Mouse (Mus musculus): ENCODE results near the gene Rnf113a2.
A peak's percentile ranks its signal among the peaks of the same experiment; 100 is the strongest.

The Rnf113a2 gene

GRCm38 (mm10) chr12:84416834-84417604 is at the start of gene Rnf113a2:
Rnf113a2 (plus strand) TSS chr12:84417196.
- DNase-seq (ENCODE audit: low spot score in 2 of 2) = peak; percentile 74 to 81

GRCm38 (mm10) chr12:84371647-84372046 is 45.3 kb upstream of the Rnf113a2 start:
- DNase-seq (ENCODE audit: low spot score in 2 of 2) = no peak

- DNase-seq (ENCODE audit: low spot score in 2 of 2) = no peak
Measured at GRCm38 (mm10) chr12:84373831-84374481, 43.0 kb upstream of the Rnf113a2 start.

- peak; percentile 42 to 45 for DNase-seq (ENCODE audit: low spot score in 2 of 2)
Measured at GRCm38 (mm10) chr12:84382369-84382768, 34.6 kb upstream of the Rnf113a2 start.

- peak; percentile 49 to 78 for DNase-seq (ENCODE audit: low spot score in 2 of 2)
Measured at GRCm38 (mm10) chr12:84384644-84385081, 32.3 kb upstream of the Rnf113a2 start.

- no peak for DNase-seq (ENCODE audit: low spot score in 2 of 2)
Measured at GRCm38 (mm10) chr12:84385408-84385807, 31.6 kb upstream of the Rnf113a2 start.

- DNase-seq (ENCODE audit: low spot score in 2 of 2) = peak in 1 of 2 experiments; percentile 21
Measured at GRCm38 (mm10) chr12:84388097-84388496, 28.9 kb upstream of the Rnf113a2 start.

- DNase-seq (ENCODE audit: low spot score in 2 of 2) = peak in 1 of 2 experiments; percentile 11
Measured at GRCm38 (mm10) chr12:84388774-84389400, 28.1 kb upstream of the Rnf113a2 start.

GRCm38 (mm10) chr12:84390336-84390735 is 26.7 kb upstream of the Rnf113a2 start:
- DNase-seq (ENCODE audit: low spot score in 2 of 2) = peak in 1 of 2 experiments; percentile 20

- DNase-seq (ENCODE audit: low spot score in 2 of 2) = no peak
Measured at GRCm38 (mm10) chr12:84392681-84393080, 24.3 kb upstream of the Rnf113a2 start.

GRCm38 (mm10) chr12:84393847-84394246 is 23.1 kb upstream of the Rnf113a2 start:
- DNase-seq (ENCODE audit: low spot score in 2 of 2) = no peak

- DNase-seq (ENCODE audit: low spot score in 2 of 2) = no peak
Measured at GRCm38 (mm10) chr12:84396947-84397679, 19.9 kb upstream of the Rnf113a2 start.

- no peak for DNase-seq (ENCODE audit: low spot score in 2 of 2)
Measured at GRCm38 (mm10) chr12:84397685-84398084, 19.3 kb upstream of the Rnf113a2 start.

- DNase-seq (ENCODE audit: low spot score in 2 of 2) = no peak
Measured at GRCm38 (mm10) chr12:84398629-84399028, 18.4 kb upstream of the Rnf113a2 start.

GRCm38 (mm10) chr12:84399135-84399534 is 17.9 kb upstream of the Rnf113a2 start:
- DNase-seq (ENCODE audit: low spot score in 2 of 2) = no peak

GRCm38 (mm10) chr12:84399663-84400062 is 17.3 kb upstream of the Rnf113a2 start:
- DNase-seq (ENCODE audit: low spot score in 2 of 2) = no peak

GRCm38 (mm10) chr12:84400068-84400467 is 16.9 kb upstream of the Rnf113a2 start:
- DNase-seq (ENCODE audit: low spot score in 2 of 2) = no peak

- DNase-seq (ENCODE audit: low spot score in 2 of 2) = no peak
Measured at GRCm38 (mm10) chr12:84400653-84401052, 16.3 kb upstream of the Rnf113a2 start.

- no peak for DNase-seq (ENCODE audit: low spot score in 2 of 2)
Measured at GRCm38 (mm10) chr12:84402923-84403322, 14.1 kb upstream of the Rnf113a2 start.

GRCm38 (mm10) chr12:84404541-84404940 is 12.5 kb upstream of the Rnf113a2 start:
- no peak for DNase-seq (ENCODE audit: low spot score in 2 of 2)

- DNase-seq (ENCODE audit: low spot score in 2 of 2) = no peak
Measured at GRCm38 (mm10) chr12:84407259-84407658, 9.7 kb upstream of the Rnf113a2 start.

Data from heart, adult 9 months (tissue).